Mouse (Mus musculus): ENCODE results near the gene Col9a2.

DNA sequence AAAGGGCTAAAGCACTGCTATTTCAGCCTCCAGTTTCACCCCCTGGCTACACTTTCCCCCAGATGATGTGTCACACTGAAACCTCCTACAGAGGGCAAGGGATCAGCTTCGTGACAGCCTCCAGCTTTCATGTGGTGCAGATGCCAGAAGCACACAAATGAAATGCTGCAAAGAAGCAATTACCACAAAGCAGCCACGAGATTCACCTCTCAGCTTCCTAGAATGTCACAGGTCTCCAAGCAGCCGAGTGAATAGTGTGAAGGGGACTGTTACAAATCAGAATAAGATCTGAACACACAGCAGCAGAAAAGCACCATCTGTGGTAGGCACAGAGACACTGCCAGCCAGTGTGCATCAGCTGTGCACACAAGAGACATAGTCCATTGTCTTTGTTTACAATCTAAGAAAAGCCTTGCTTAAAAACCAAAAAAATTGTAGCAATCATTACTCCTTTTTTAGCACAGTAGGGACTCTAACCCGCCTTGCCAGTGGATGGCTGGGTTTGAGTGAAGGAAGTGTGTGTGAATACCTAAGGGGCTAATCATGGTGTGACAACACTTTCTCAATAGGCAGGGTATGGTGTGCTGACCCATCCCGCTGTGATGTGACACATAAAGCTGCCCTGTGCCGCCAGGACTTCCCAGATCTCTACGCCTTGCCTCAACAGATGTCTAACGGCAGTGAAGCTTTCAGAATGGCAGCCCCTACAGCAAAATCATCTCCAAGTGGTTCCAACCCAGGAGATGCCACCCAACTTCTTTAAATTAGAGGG is 36.6 kb upstream of the Col9a2 start:
- no peak for TF ChIP-seq CTCF (IDR thresholded peaks at IDR 0.05; ENCODE audit: low read depth, low read length)
- no peak for TF ChIP-seq POLR2A (IDR thresholded peaks at IDR 0.05; ENCODE audit: borderline replicate concordance, low read depth, low read length)
